Mouse (Mus musculus): ENCODE measurements around the gene Mthfs. TPM values are rescaled to one million over a fixed set of nuclear protein-coding genes. Genes with fewer than 3 reads are reported as not detected.

The Mthfs gene
- polyA plus RNA-seq, 1 experiment = 10.8 TPM

GRCm38 (mm10) chr9:89305637-89306036 is 95.2 kb downstream of the Mthfs start:
- Histone ChIP-seq H3K4me3 (ENCODE audit: low read depth, low read length) (no peak overlapping the region), H3K36me3 (ENCODE audit: control insufficient read depth, insufficient read depth, low read length, poor library complexity, severe bottlenecking) (no peaks in the 10 kb centered on the region), H3K4me1 (ENCODE audit: control insufficient read depth, insufficient read depth, low read length) (no peaks in the 10 kb centered on the region), H3K9me3 (replicated peaks; ENCODE audit: control insufficient read depth, insufficient read depth, low read length, poor library complexity, severe bottlenecking) (no peaks in the 10 kb centered on the region), H3K27me3 (ENCODE audit: control insufficient read depth, insufficient read depth, low read length, poor library complexity, severe bottlenecking) (no peaks in the 10 kb centered on the region), H3K27ac (ENCODE audit: insufficient read depth, low read length) (no peak overlapping the region), H3K9ac (ENCODE audit: low read depth, poor library complexity, severe bottlenecking) (no peak overlapping the region)
- TF ChIP-seq CTCF (IDR thresholded peaks at IDR 0.05; ENCODE audit: low read depth, low read length) (no peak), EP300 (IDR thresholded peaks at IDR 0.05; ENCODE audit: insufficient read depth, low read depth, low read length) (no peak), POLR2A (IDR thresholded peaks at IDR 0.05; ENCODE audit: insufficient read depth, low read length) (no peak)

- Histone ChIP-seq H3K27ac (ENCODE audit: insufficient read depth, low read length) (no peak overlapping the region), H3K9ac (ENCODE audit: low read depth, poor library complexity, severe bottlenecking) (no peak overlapping the region), H3K4me3 (ENCODE audit: low read depth, low read length) (no peak overlapping the region), H3K9me3 (replicated peaks; ENCODE audit: control insufficient read depth, insufficient read depth, low read length, poor library complexity, severe bottlenecking) (no peaks in the 10 kb centered on the region), H3K4me1 (ENCODE audit: control insufficient read depth, insufficient read depth, low read length) (no peaks in the 10 kb centered on the region), H3K27me3 (ENCODE audit: control insufficient read depth, insufficient read depth, low read length, poor library complexity, severe bottlenecking) (no peaks in the 10 kb centered on the region), H3K36me3 (ENCODE audit: control insufficient read depth, insufficient read depth, low read length, poor library complexity, severe bottlenecking) (no peaks in the 10 kb centered on the region; the same call in 1 of the 2 replicates)
- no peak for TF ChIP-seq POLR2A (IDR thresholded peaks at IDR 0.05; ENCODE audit: insufficient read depth, low read length)
- TF ChIP-seq CTCF (IDR thresholded peaks at IDR 0.05; ENCODE audit: low read depth, low read length) = no peak
- no peak for TF ChIP-seq EP300 (IDR thresholded peaks at IDR 0.05; ENCODE audit: insufficient read depth, low read depth, low read length)
These were observed 98.1 kb downstream of the Mthfs start for GRCm38 (mm10) chr9:89308357-89309194.

GRCm38 (mm10) chr9:89309195-89309535 is 98.7 kb downstream of the Mthfs start:
- no peak overlapping the region for H3K9ac ChIP-seq (ENCODE audit: low read depth, poor library complexity, severe bottlenecking)
- H3K27me3 ChIP-seq (ENCODE audit: control insufficient read depth, insufficient read depth, low read length, poor library complexity, severe bottlenecking) = no peaks in the 10 kb centered on the region
- TF ChIP-seq CTCF (IDR thresholded peaks at IDR 0.05; ENCODE audit: low read depth, low read length) (no peak), POLR2A (IDR thresholded peaks at IDR 0.05; ENCODE audit: insufficient read depth, low read length) (no peak), EP300 (IDR thresholded peaks at IDR 0.05; ENCODE audit: insufficient read depth, low read depth, low read length) (no peak)
- no peaks in the 10 kb centered on the region for H3K9me3 ChIP-seq (replicated peaks; ENCODE audit: control insufficient read depth, insufficient read depth, low read length, poor library complexity, severe bottlenecking)
- H3K36me3 ChIP-seq (ENCODE audit: control insufficient read depth, insufficient read depth, low read length, poor library complexity, severe bottlenecking) = no peaks in the 10 kb centered on the region; the same call in 1 of the 2 replicates
- no peak overlapping the region for H3K27ac ChIP-seq (ENCODE audit: insufficient read depth, low read length)
- H3K4me1 ChIP-seq (ENCODE audit: control insufficient read depth, insufficient read depth, low read length) = no peaks in the 10 kb centered on the region
- H3K4me3 ChIP-seq (ENCODE audit: low read depth, low read length) = no peak overlapping the region

- no peak overlapping the region for H3K27ac ChIP-seq (ENCODE audit: insufficient read depth, low read length)
- no peak overlapping the region for H3K9ac ChIP-seq (ENCODE audit: low read depth, poor library complexity, severe bottlenecking)
- no peak overlapping the region for H3K4me3 ChIP-seq (ENCODE audit: low read depth, low read length)
- H3K36me3 ChIP-seq (ENCODE audit: control insufficient read depth, insufficient read depth, low read length, poor library complexity, severe bottlenecking) = no peaks in the 10 kb centered on the region; the same call in 1 of the 2 replicates
- TF ChIP-seq POLR2A (IDR thresholded peaks at IDR 0.05; ENCODE audit: insufficient read depth, low read length) = no peak
- no peak for TF ChIP-seq EP300 (IDR thresholded peaks at IDR 0.05; ENCODE audit: insufficient read depth, low read depth, low read length)
- TF ChIP-seq CTCF (IDR thresholded peaks at IDR 0.05; ENCODE audit: low read depth, low read length) = no peak
- no peaks in the 10 kb centered on the region for H3K27me3 ChIP-seq (ENCODE audit: control insufficient read depth, insufficient read depth, low read length, poor library complexity, severe bottlenecking)
- no peaks in the 10 kb centered on the region for H3K4me1 ChIP-seq (ENCODE audit: control insufficient read depth, insufficient read depth, low read length)
- no peaks in the 10 kb centered on the region for H3K9me3 ChIP-seq (replicated peaks; ENCODE audit: control insufficient read depth, insufficient read depth, low read length, poor library complexity, severe bottlenecking)
These were observed 101.2 kb downstream of the Mthfs start for GRCm38 (mm10) chr9:89311649-89312048.

GRCm38 (mm10) chr9:89373731-89374130 is 163.3 kb downstream of the Mthfs start:
- Histone ChIP-seq H3K36me3 (ENCODE audit: control insufficient read depth, insufficient read depth, low read length, poor library complexity, severe bottlenecking) (no peaks in the 10 kb centered on the region), H3K27me3 (ENCODE audit: control insufficient read depth, insufficient read depth, low read length, poor library complexity, severe bottlenecking) (no peaks in the 10 kb centered on the region), H3K9ac (ENCODE audit: low read depth, poor library complexity, severe bottlenecking) (no peak overlapping the region), H3K9me3 (replicated peaks; ENCODE audit: control insufficient read depth, insufficient read depth, low read length, poor library complexity, severe bottlenecking) (no peaks in the 10 kb centered on the region), H3K4me3 (ENCODE audit: low read depth, low read length) (no peak overlapping the region), H3K4me1 (ENCODE audit: control insufficient read depth, insufficient read depth, low read length) (no peaks in the 10 kb centered on the region), H3K27ac (ENCODE audit: insufficient read depth, low read length) (no peak overlapping the region)
- TF ChIP-seq CTCF (IDR thresholded peaks at IDR 0.05; ENCODE audit: low read depth, low read length) (no peak), EP300 (IDR thresholded peaks at IDR 0.05; ENCODE audit: insufficient read depth, low read depth, low read length) (no peak), POLR2A (IDR thresholded peaks at IDR 0.05; ENCODE audit: insufficient read depth, low read length) (no peak)

GRCm38 (mm10) chr9:89374650-89375049 is 164.2 kb downstream of the Mthfs start:
- no peak for TF ChIP-seq POLR2A (IDR thresholded peaks at IDR 0.05; ENCODE audit: insufficient read depth, low read length)
- TF ChIP-seq CTCF (IDR thresholded peaks at IDR 0.05; ENCODE audit: low read depth, low read length) = no peak
- no peak for TF ChIP-seq EP300 (IDR thresholded peaks at IDR 0.05; ENCODE audit: insufficient read depth, low read depth, low read length)
- Histone ChIP-seq H3K36me3 (ENCODE audit: control insufficient read depth, insufficient read depth, low read length, poor library complexity, severe bottlenecking) (no peaks in the 10 kb centered on the region), H3K4me3 (ENCODE audit: low read depth, low read length) (no peak overlapping the region), H3K9me3 (replicated peaks; ENCODE audit: control insufficient read depth, insufficient read depth, low read length, poor library complexity, severe bottlenecking) (no peaks in the 10 kb centered on the region), H3K4me1 (ENCODE audit: control insufficient read depth, insufficient read depth, low read length) (no peaks in the 10 kb centered on the region), H3K9ac (ENCODE audit: low read depth, poor library complexity, severe bottlenecking) (no peak overlapping the region), H3K27me3 (ENCODE audit: control insufficient read depth, insufficient read depth, low read length, poor library complexity, severe bottlenecking) (no peaks in the 10 kb centered on the region), H3K27ac (ENCODE audit: insufficient read depth, low read length) (no peak overlapping the region)
